Mouse (Mus musculus) cerebellum, adult 2 months (tissue): ENCODE data around the gene Kcnmb1.

Experiments used
- CTCF ChIP-seq: fragments of 200-500 bp; IDR thresholded peaks from 2 replicates; pipeline ENCODE4 v1.5.1; 2011; ENCODE audit warnings: low read depth, mild to moderate bottlenecking, control low read depth, low read length, moderate library complexity, borderline replicate concordance; ENCODE audit not compliant: insufficient read depth
- POLR2A ChIP-seq: fragments of 200-500 bp; IDR thresholded peaks from 2 replicates; pipeline ENCODE4 v1.6.1; 2011; ENCODE audit warnings: low read length, control low read depth, borderline replicate concordance; ENCODE audit not compliant: insufficient read depth

DNA sequence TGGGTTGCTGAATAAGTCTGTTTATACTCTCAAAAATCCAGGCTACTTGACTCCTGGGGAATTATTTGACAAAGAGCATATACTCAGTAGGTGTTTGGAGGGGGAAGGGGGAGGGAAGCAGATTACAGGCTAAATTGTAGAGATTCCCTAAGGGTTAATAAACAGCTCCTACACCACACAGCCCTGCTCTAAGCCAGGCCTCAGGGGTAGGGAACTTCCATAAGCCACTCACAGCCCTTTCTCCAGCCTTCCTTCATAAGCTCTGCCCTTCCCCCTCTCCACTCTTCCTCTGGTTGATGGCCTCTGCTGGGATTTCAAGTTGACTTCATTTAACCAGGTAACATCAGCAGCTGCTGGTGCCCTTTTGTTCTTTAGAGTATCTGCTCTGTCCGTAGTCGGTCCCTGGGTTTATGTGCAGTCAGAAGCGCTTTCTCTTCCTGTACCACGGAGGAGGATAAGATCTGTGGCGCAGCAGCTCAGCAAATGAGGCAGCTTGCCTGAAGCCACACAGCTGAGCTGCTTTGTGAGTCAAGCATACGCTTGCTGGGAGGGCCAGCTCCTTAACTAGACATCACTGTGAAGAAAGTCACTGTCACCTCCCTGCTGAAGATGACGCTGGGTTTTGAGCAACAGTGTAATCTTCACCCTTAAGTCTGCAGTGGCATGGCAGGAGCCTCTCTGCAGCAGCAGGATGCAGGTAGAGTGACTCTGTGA lies 24.1 kb upstream of the Kcnmb1 start:
- TF ChIP-seq POLR2A (no peak), CTCF (no peak)
